Mouse (Mus musculus) spleen, adult 2 months (tissue): Measurements from ENCODE around the gene Rai1.

Experiments
- CTCF ChIP-seq: fragments of 200-500 bp; IDR thresholded peaks from 2 replicates; pipeline ENCODE4 v1.5.1; 2011; ENCODE audit warnings: mild to moderate bottlenecking, inconsistent platforms; ENCODE audit not compliant: insufficient read depth, insufficient read length, insufficient replicate concordance; ENCODE audit errors: extremely low read depth
- POLR2A ChIP-seq: fragments of 200-500 bp; IDR thresholded peaks from 2 replicates; pipeline ENCODE4 v1.6.1; 2011; ENCODE audit warnings: low read depth, low read length, inconsistent platforms

GRCm38 (mm10) chr11:60127863-60128512, 23.2 kb downstream of the Rai1 start:
- TF ChIP-seq CTCF (no peak), POLR2A (no peak)
